Mouse (Mus musculus) frontal cortex, postnatal 14 days (tissue): ENCODE measurements around the gene Mamld1.

Source experiments
- DNase-seq, 2 experiments: peaks; one replicate each; pipeline ENCODE4 v3.0.0; 2022; ENCODE audit warnings: low spot score in 2 of 2

The Mamld1 gene

DNA sequence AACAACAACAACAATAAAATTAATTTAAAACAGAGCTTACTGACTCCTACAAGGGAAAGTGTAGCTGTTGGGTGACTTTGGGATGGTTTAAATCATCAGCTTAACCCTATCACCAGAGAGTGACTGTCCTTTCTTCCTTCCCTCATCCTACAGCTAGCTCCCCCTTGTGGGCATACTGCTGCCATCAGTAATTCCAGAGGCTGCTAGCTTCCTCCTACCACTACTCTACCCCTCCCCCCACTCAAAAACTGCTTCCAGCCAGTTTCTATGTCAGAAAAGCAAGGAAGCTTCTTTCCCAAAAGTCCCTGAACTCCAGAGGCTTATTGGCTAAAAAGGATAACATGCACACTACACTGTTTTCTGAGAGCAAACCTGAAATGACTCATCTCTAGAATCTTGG is 81.4 kb downstream of the Mamld1 start:
- DNase-seq = no peak

GRCm38 (mm10) chrX:71141390-71141789 is 91.3 kb downstream of the Mamld1 start:
- no peak for DNase-seq

- DNase-seq = no peak
Measured at GRCm38 (mm10) chrX:71149441-71150050, 99.5 kb downstream of the Mamld1 start.

- no peak for DNase-seq
Measured at GRCm38 (mm10) chrX:71150551-71151001, 100.5 kb downstream of the Mamld1 start.

DNA sequence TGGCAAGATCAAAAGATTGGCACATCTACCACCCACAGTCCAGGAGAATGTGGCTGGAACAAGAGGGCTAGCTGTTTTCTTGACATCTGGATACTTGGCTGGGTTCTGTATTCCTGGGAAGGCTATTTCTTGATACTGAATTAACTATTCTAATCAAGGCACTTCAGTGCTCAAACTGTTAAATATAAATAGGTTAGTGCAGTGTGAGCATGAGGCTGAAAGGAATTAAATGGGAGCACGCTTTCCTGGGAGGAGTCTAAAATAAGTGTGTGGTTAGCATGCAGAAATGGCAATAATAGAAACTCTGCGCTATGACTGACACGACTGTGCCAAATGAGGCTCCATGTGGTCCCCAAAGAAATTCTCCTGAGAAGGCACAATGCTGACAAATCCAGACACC is 131.5 kb downstream of the Mamld1 start:
- DNase-seq = no peak

- DNase-seq = no peak
Measured at GRCm38 (mm10) chrX:71183671-71184070, 133.6 kb downstream of the Mamld1 start.

DNA sequence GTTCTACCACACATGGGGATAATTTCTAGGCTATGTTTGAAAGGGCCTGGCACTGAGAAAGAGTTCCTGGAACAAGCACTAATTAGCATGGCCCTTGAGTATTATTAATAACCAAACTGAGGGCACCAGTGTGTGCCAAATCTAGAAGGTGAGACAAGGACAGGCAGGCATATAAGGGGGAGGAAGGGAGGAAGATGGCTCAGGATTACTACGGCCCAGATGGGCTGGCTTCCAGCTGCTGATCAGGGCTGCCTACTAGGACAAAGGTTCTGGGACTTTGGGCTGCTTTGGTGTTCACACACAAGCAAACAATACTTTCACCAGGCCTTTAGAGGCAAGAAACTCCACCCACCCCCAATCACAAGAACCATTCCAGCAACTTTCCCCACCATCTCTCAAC is 136.3 kb downstream of the Mamld1 start:
- no peak for DNase-seq

DNA sequence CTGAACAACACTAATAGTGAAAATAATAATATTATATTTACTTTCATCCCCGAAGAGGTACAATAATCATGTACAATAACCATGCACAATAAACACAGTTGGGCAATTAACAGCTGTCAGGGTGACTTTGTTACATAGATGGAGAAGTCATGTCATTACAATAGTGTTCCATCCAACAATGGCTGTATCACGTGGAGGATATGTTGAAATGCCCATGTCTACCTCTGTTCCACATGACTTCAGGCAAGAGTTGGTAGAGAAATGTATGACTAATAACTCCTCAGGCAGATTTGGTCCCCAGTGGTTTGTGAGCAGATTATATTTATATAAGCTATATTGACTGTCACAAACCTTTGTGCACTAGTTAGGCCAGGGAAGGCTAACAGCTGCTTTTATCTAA is 154.7 kb downstream of the Mamld1 start:
- no peak for DNase-seq
